Mouse (Mus musculus) stomach, embryonic 14.5 days (tissue): ENCODE results near the gene Ano10. TPM values are rescaled to one million over a fixed set of nuclear protein-coding genes. Genes with fewer than 3 reads are reported as not detected.

Experiments used
- ATAC-seq: fragments of 200-750 bp; cut with Nextera tagmentation; 2 replicates; pipeline ENCODE4 v1.8.0; 2017; ENCODE audit warnings: low read depth, moderate TSS enrichment; ENCODE audit not compliant: insufficient number of reproducible peaks, insufficient read depth, low FRiP score
- H3K27ac ChIP-seq: fragments of 300-500 bp; sonication (generic); 2 replicates; pipeline ENCODE4 v1.5.1; 2014; ENCODE audit warnings: mild to moderate bottlenecking, low read length, moderate library complexity, mixed read lengths
- H3K27me3 ChIP-seq: fragments of 300-500 bp; sonication (generic); 2 replicates; pipeline ENCODE4 v1.6.1; 2014; ENCODE audit warnings: low read length, control low read depth, mixed read lengths; ENCODE audit not compliant: control insufficient read depth, insufficient read depth
- H3K36me3 ChIP-seq: fragments of 300-500 bp; sonication (generic); 2 replicates; pipeline ENCODE4 v1.6.1; 2014; ENCODE audit warnings: mild to moderate bottlenecking, control low read depth, low read length, moderate library complexity, mixed read lengths; ENCODE audit not compliant: control insufficient read depth, insufficient read depth
- H3K4me1 ChIP-seq: fragments of 300-500 bp; sonication (generic); 2 replicates; pipeline ENCODE4 v1.6.1; 2014; ENCODE audit warnings: low read length, control low read depth, mixed read lengths; ENCODE audit not compliant: control insufficient read depth, insufficient read depth
- H3K4me2 ChIP-seq: fragments of 300-500 bp; sonication (generic); replicated peaks from 2 replicates; pipeline ENCODE4 v1.6.1; 2014; ENCODE audit warnings: low read depth, low read length, control low read depth
- H3K4me3 ChIP-seq: fragments of 300-500 bp; sonication (generic); 2 replicates; pipeline ENCODE4 v1.5.1; 2014; ENCODE audit warnings: low read depth, low read length, control low read depth
- H3K9ac ChIP-seq: fragments of 300-500 bp; sonication (generic); replicated peaks from 2 replicates; pipeline ENCODE4 v1.6.1; 2014; ENCODE audit warnings: low read depth, mild to moderate bottlenecking, control low read depth, low read length, moderate library complexity, mixed read lengths
- H3K9me3 ChIP-seq: fragments of 300-500 bp; sonication (generic); 2 replicates; pipeline ENCODE4 v1.6.1; 2016; ENCODE audit warnings: low read depth, low read length, control low read depth; ENCODE audit not compliant: control insufficient read depth
- WGBS: fragments of 180-500 bp; shearing (Covaris S2); extraction: QIAGEN DNeasy Blood & Tissue Kit; methylation state at CpG from one replicate; pipeline ENCODE4 v1.1.7; 2014; 5-methylcytosine and 5-hydroxymethylcytosine counted together
- polyA plus RNA-seq: library from polyadenylated mRNA; unstranded; fragments of >200 nt; fragmentation: Nextera tagmentation; extraction: Ambion mirVana; gene quantifications from 2 replicates; pipeline ENCODE4 v1.2.1, GENCODE M21; 2014

The Ano10 gene
- 46.0 and 47.4 TPM in 2 replicates for polyA plus RNA-seq

DNA sequence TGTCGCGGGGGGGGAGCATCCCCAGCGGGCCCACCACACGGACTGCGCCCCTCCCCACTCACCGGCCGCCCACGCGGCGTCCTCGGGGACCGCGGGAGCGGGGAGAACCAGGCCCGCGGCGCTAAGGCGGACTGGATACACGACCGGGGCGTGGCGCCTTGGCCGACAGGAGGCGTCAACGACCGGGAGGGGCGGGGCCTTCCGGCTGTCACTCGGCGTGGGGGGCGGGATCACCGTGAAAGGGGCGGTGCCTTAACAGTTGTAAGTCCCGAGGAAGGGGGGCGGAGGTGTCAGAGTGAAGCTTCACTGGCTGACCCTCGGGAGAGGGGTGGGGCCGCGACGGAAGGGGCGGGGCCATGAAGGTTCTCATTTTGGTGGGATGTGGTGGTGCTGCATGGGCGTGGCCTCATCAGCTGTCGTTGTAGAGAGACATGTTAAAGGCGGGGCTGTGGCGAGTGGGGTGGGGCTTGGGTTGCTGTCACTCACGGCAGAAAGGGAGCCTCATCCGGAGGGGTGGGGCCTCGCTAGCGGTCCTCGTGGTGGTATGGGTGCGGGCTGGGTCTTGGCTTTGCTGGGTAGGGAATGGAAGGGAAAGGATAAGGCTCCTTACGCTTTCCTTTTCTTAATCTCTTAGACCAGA, at the start of gene Ano10:
TSS of gene Ano10 (minus strand) at position 182 of the 640 bp plus-strand sequence.
- peak; percentile 95 for ATAC-seq
- H3K4me1 ChIP-seq: peaks cover 5% of the 10 kb centered on the region; the same call in 1 of the 2 replicates

DNA sequence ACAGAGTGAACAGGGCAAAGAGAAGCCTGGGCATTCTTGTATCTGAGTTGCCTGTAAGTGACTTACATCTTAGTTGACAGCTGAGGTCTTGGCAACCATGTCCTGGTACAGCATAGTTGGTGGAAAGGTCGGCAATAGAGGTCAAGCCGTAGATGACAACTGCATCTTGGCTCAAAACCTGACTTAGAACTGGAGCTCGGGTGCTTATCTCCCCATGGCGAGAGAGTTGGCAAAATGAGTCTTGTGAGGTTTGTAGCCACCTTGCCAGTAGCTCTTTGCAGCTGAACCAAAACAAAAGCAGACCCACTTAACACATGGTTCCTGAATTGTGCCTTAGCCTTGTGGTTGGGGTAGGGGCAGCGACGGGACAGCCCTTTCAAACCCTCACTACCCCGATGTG, 49.2 kb upstream of the Ano10 start:
- H3K9me3 ChIP-seq: no peaks in the 10 kb centered on the region
- no peaks in the 10 kb centered on the region for H3K27me3 ChIP-seq
- ATAC-seq: no peak
- no peak overlapping the region for H3K4me2 ChIP-seq
- no peaks in the 10 kb centered on the region for H3K36me3 ChIP-seq
- H3K4me3 ChIP-seq: no peak overlapping the region
- WGBS: 84% methylated on average over 7 of the region's 7 CpGs
- no peak overlapping the region for H3K9ac ChIP-seq
- H3K27ac ChIP-seq: no peak overlapping the region
- H3K4me1 ChIP-seq: no peaks in the 10 kb centered on the region

More for the DNA sequence above, at the start of gene Ano10:
- Histone ChIP-seq H3K9me3 (no peaks in the 10 kb centered on the region), H3K27me3 (no peaks in the 10 kb centered on the region), H3K36me3 (no peaks in the 10 kb centered on the region), H3K27ac (peak within 1 kb of the TSS; percentile 61), H3K4me3 (peak within 1 kb of the TSS; percentile 84), H3K9ac (peak within 1 kb of the TSS; percentile 69), H3K4me2 (peak within 1 kb of the TSS; percentile 74)
- WGBS: under 1% methylated on average over 51 of the region's 51 CpGs

DNA sequence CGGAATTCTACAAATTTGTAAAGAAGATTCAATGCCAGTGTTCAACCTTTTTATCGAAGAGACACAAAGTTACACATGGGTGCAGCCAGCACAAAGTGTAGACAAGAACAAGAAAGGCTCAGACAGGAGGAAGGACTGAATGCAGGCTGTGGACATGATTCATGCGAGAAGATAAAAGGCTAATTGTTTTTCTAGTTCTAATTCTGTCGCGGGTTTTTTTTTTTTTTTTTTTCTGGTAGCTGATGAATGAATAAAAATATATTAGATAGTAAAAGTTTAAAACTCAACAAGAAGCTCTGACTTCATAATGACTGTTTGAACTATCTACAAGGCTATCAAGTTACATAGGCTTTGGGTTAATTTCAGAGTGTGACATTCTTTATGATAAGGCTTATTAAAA, 45.7 kb upstream of the Ano10 start:
- no peak overlapping the region for H3K27ac ChIP-seq
- WGBS: 65% methylated on average over 5 of the region's 5 CpGs
- no peaks in the 10 kb centered on the region for H3K36me3 ChIP-seq
- ATAC-seq: no peak
- no peak overlapping the region for H3K4me3 ChIP-seq
- no peak overlapping the region for H3K9ac ChIP-seq
- no peaks in the 10 kb centered on the region for H3K9me3 ChIP-seq
- H3K4me1 ChIP-seq: no peaks in the 10 kb centered on the region
- no peak overlapping the region for H3K4me2 ChIP-seq
- no peaks in the 10 kb centered on the region for H3K27me3 ChIP-seq

DNA sequence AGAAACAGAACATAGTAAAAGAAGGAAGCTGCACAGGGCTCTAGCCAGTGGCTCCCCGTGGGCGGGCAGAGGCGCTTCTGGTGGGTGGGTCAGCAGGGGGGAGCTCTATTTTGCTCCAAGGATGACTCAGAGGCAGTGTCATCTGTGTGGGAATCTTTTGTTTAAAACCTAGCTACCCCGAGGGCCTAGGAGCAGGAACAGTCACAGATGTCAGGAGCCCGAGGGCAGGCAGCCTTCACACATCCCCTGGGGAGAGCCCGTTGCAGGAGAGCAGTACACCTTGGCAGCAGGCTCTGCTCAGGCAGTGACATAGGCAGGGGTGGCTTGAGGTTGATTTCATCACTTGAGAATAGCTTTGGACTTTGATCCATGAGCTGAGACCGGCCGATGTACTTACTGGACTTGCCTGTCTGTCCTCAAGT, 43.3 kb upstream of the Ano10 start:
- Histone ChIP-seq H3K9me3 (no peaks in the 10 kb centered on the region), H3K27ac (no peak overlapping the region), H3K9ac (no peak overlapping the region), H3K27me3 (no peaks in the 10 kb centered on the region), H3K4me3 (no peak overlapping the region), H3K4me2 (no peak overlapping the region), H3K36me3 (no peaks in the 10 kb centered on the region), H3K4me1 (no peaks in the 10 kb centered on the region)
- no peak for ATAC-seq
- WGBS: 37% methylated on average over 8 of the region's 8 CpGs

DNA sequence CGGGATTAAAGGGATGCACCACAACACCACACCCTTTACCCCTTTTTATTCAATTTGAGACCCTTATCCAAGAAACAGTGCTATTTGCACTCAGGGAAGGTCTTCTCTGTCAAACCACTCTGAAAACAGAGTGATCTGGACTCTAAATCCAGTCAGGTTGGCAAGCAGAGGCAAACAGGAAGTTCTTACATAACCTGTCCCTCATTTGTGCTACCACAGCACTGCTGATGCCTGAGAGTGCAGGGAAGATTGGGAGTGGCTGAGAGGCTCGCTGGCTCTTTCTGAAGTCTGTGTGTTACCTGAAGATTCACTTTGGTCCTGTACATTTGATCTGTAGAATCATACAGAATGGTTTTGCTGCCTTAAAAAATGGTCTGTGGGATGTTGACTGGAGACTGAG, 42.5 kb upstream of the Ano10 start:
- H3K27me3 ChIP-seq: no peaks in the 10 kb centered on the region
- H3K27ac ChIP-seq: no peak overlapping the region
- no peaks in the 10 kb centered on the region for H3K9me3 ChIP-seq
- H3K4me3 ChIP-seq: no peak overlapping the region
- no peak for ATAC-seq
- H3K9ac ChIP-seq: no peak overlapping the region
- H3K4me2 ChIP-seq: no peak overlapping the region
- 70% methylated on average over 2 of the region's 2 CpGs for WGBS
- H3K36me3 ChIP-seq: no peaks in the 10 kb centered on the region
- H3K4me1 ChIP-seq: no peaks in the 10 kb centered on the region

DNA sequence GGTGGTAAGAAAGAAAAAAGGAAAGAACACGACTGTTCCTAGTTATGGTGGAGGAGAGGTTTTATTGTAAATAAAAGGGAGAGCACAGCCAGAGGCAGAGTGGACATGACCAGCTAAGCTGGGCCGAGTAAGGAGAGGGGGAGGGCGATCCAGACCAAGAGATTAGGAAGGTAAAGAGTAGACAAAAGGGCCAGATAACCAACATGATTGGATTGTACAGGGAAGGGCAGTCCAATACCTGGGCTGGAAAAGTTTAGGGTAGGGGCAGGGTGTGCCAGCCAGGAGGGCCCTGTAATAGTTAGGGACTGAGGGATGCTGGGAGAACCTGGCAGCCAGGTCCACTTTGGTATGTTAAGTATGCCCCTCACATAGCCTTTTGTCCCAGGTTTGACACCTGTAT, 34.0 kb upstream of the Ano10 start:
- H3K9ac ChIP-seq: no peak overlapping the region
- 58% methylated on average over 3 of the region's 3 CpGs for WGBS
- ATAC-seq: peak; percentile 61; the same call in 1 of the 2 replicates

DNA sequence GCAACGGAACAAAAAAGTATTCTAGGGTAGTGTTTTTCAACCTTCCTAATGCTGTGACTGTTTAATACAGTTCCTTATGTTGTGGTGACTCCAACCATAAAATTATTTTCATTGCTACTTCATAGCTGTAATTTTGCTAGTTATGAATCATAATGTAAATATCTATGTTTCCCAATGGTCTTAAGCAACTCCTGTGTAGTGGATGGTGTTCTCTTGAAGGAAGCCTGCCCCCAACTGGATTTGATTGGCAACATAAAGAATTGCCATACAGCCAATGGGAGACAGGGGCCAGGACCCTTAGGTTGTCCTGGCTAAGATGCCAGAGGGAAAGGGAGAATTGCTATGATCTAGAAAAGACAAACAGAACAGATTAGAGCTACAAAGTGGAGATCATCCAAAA, 31.8 kb upstream of the Ano10 start:
- H3K36me3 ChIP-seq: no peaks in the 10 kb centered on the region
- H3K27me3 ChIP-seq: no peaks in the 10 kb centered on the region
- WGBS: 83% methylated on average over 1 of the region's 1 CpGs
- H3K4me1 ChIP-seq: no peaks in the 10 kb centered on the region
- ATAC-seq: no peak
- no peak overlapping the region for H3K9ac ChIP-seq
- no peak overlapping the region for H3K4me3 ChIP-seq
- no peaks in the 10 kb centered on the region for H3K9me3 ChIP-seq
- no peak overlapping the region for H3K4me2 ChIP-seq
- no peak overlapping the region for H3K27ac ChIP-seq

More for the DNA sequence above, 34.0 kb upstream of the Ano10 start:
- Histone ChIP-seq H3K27ac (no peak overlapping the region), H3K9me3 (no peaks in the 10 kb centered on the region), H3K4me1 (no peaks in the 10 kb centered on the region), H3K36me3 (no peaks in the 10 kb centered on the region), H3K27me3 (no peaks in the 10 kb centered on the region), H3K4me3 (no peak overlapping the region), H3K4me2 (no peak overlapping the region)

DNA sequence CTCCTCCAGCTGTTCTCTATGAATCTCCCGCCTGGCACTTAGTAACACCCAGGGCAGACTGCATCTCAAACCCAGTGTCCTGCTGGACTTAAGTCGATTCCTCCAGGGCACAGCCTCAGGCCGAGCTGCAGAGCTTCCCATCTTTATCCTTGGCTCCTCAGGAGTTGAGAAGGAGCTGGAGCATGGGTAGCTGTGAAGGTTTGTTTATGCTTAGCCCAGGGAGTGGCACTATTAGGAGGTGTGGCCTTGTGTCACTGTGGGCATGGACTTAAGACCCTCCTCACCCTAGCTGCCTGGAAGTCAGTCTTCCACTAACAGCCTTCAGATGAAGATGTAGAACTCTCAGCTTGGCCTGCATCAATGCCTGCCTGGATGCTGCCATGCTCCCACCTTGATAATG, 28.1 kb upstream of the Ano10 start:
- Histone ChIP-seq H3K27me3 (no peaks in the 10 kb centered on the region), H3K36me3 (no peaks in the 10 kb centered on the region), H3K4me1 (no peaks in the 10 kb centered on the region), H3K4me3 (no peak overlapping the region), H3K4me2 (no peak overlapping the region), H3K27ac (no peak overlapping the region), H3K9ac (no peak overlapping the region), H3K9me3 (no peaks in the 10 kb centered on the region)
- ATAC-seq: no peak
- 55% methylated on average over 3 of the region's 3 CpGs for WGBS

DNA sequence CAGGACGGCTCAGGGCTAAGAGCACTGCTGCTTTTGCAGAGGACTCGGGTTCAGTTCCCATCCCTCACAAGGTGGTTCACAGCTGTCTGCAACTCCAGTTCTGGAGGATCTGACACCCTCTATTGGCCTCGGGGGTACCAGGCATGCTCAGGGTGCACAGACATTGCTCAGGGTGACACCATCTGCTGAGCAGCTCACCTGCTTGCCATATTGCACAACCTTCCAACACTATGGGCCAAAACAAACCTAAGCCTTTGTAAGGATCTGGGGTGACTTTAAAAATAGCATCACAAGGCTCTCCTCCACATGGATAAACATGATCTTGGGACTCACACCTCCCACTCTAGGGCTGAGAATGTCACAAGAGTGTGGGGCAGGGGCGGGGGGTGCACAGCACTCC, 26.4 kb upstream of the Ano10 start:
- Histone ChIP-seq H3K9me3 (no peaks in the 10 kb centered on the region), H3K9ac (no peak overlapping the region), H3K4me2 (no peak overlapping the region), H3K27me3 (no peaks in the 10 kb centered on the region), H3K36me3 (no peaks in the 10 kb centered on the region), H3K4me3 (no peak overlapping the region), H3K4me1 (no peaks in the 10 kb centered on the region), H3K27ac (no peak overlapping the region)
- ATAC-seq: no peak
- 90% methylated on average over 4 of the region's 4 CpGs for WGBS
